Mouse (Mus musculus): Measurements from ENCODE around the gene Sftpd. TPM values are rescaled to one million over a fixed set of nuclear protein-coding genes. Genes with fewer than 3 reads are reported as not detected.

Sftpd gene
- polyA plus RNA-seq, 1 experiment from 2014 or later = not detected

Other genes with a start within 250 kb of the Sftpd start
- gene Tspan14, start 218.3 kb downstream of the Sftpd start, polyA plus RNA-seq (2014; fragmentation: Nextera tagmentation; extraction: Ambion mirVana) = 65.6 and 70.1 TPM in 2 replicates
- gene Fam213a, start 171.4 kb downstream of the Sftpd start, polyA plus RNA-seq (2014; fragmentation: Nextera tagmentation; extraction: Ambion mirVana) = 86.6 and 94.3 TPM in 2 replicates
- gene Dydc2, start 115.9 kb downstream of the Sftpd start, polyA plus RNA-seq (2014; fragmentation: Nextera tagmentation; extraction: Ambion mirVana) = 0.70 and 1.6 TPM in 2 replicates
- gene Dydc1, start 112.2 kb downstream of the Sftpd start, polyA plus RNA-seq (2014; fragmentation: Nextera tagmentation; extraction: Ambion mirVana) = not detected in 2 replicates
- gene Mat1a, start 80.1 kb downstream of the Sftpd start, polyA plus RNA-seq (2014; fragmentation: Nextera tagmentation; extraction: Ambion mirVana) = not detected in 2 replicates
- gene Sftpa1, start 53.4 kb downstream of the Sftpd start, polyA plus RNA-seq (2014; fragmentation: Nextera tagmentation; extraction: Ambion mirVana) = not detected in 2 replicates
- gene Mbl1, start 33.7 kb downstream of the Sftpd start, polyA plus RNA-seq (2014; fragmentation: Nextera tagmentation; extraction: Ambion mirVana) = not detected in 2 replicates
- 0.17 and 0.60 TPM in 2 replicates for gene Gm2832, start 93.7 kb upstream of the Sftpd start, polyA plus RNA-seq (2014; fragmentation: Nextera tagmentation; extraction: Ambion mirVana)
- gene Gm5798, start 163.5 kb upstream of the Sftpd start, polyA plus RNA-seq (2014; fragmentation: Nextera tagmentation; extraction: Ambion mirVana) = not detected in 2 replicates
- gene Gm7945, start 201.2 kb upstream of the Sftpd start, polyA plus RNA-seq (2014; fragmentation: Nextera tagmentation; extraction: Ambion mirVana) = 0.20 TPM in 1 of 2 replicates, not detected in the other
- not detected in 2 replicates for gene Gm6482, start 223.1 kb upstream of the Sftpd start, polyA plus RNA-seq (2014; fragmentation: Nextera tagmentation; extraction: Ambion mirVana)

All from hindbrain, embryonic 14.5 days (tissue).